Mouse (Mus musculus) erythroblast, embryonic 14.5 days (primary cell): Measurements from ENCODE around the gene Btnl1. TPM values are rescaled to one million over a fixed set of nuclear protein-coding genes. Genes with fewer than 3 reads are reported as not detected.

Experiments
- H3K27me3 ChIP-seq: 2 replicates; pipeline ENCODE4 v1.6.1; 2012; ENCODE audit warnings: inconsistent platforms; ENCODE audit not compliant: control insufficient read depth
- H3K36me3 ChIP-seq: 2 replicates; pipeline ENCODE4 v1.6.1; 2012; ENCODE audit warnings: mild to moderate bottlenecking, inconsistent platforms; ENCODE audit not compliant: control insufficient read depth
- H3K4me1 ChIP-seq: 2 replicates; pipeline ENCODE4 v1.6.1; 2012; ENCODE audit warnings: inconsistent platforms; ENCODE audit not compliant: control insufficient read depth
- H3K4me3 ChIP-seq: replicated peaks from 2 replicates; pipeline ENCODE3; 2012; ENCODE audit warnings: moderate library complexity, mild to moderate bottlenecking, inconsistent platforms
- H3K9me3 ChIP-seq: 2 replicates; pipeline ENCODE4 v1.6.1; 2012; ENCODE audit warnings: low read length, inconsistent platforms, mixed read lengths; ENCODE audit not compliant: control insufficient read depth
- GATA1 ChIP-seq: IDR thresholded peaks from 2 replicates; pipeline ENCODE4 v1.6.1; 2012; ENCODE audit warnings: low read length, inconsistent platforms, mixed read lengths
- TAL1 ChIP-seq: IDR thresholded peaks from 3 replicates; pipeline ENCODE4 v1.6.1; 2012; ENCODE audit warnings: low read length, inconsistent platforms, mixed read lengths
- polyA plus RNA-seq: library from polyadenylated mRNA; stranded (reverse); fragments of >175 nt; gene quantifications from 2 replicates; pipeline ENCODE4 v1.2.3, GENCODE M21; 2012

Btnl1 gene
- polyA plus RNA-seq, 1 experiment = not detected

GRCm38 (mm10) chr17:34378716-34379115, 1.8 kb downstream of the Btnl1 start:
- Histone ChIP-seq H3K36me3 (no peaks in the 10 kb centered on the region), H3K9me3 (peaks cover 2% of the 10 kb centered on the region; the same call in 1 of the 2 replicates), H3K4me3 (no peak overlapping the region), H3K27me3 (no peaks in the 10 kb centered on the region), H3K4me1 (no peaks in the 10 kb centered on the region)
- TF ChIP-seq GATA1 (no peak), TAL1 (no peak)

- Histone ChIP-seq H3K36me3 (no peaks in the 10 kb centered on the region), H3K4me3 (no peak overlapping the region), H3K4me1 (no peaks in the 10 kb centered on the region), H3K27me3 (no peaks in the 10 kb centered on the region), H3K9me3 (peaks cover 2% of the 10 kb centered on the region; the same call in 1 of the 2 replicates)
- TF ChIP-seq TAL1 (no peak), GATA1 (no peak)
Observed at GRCm38 (mm10) chr17:34379451-34379850, 2.5 kb downstream of the Btnl1 start.

- Histone ChIP-seq H3K27me3 (no peaks in the 10 kb centered on the region), H3K36me3 (no peaks in the 10 kb centered on the region), H3K4me3 (no peak overlapping the region), H3K9me3 (peaks cover 2% of the 10 kb centered on the region; the same call in 1 of the 2 replicates), H3K4me1 (no peaks in the 10 kb centered on the region)
- no peak for TF ChIP-seq GATA1
- no peak for TF ChIP-seq TAL1
Observed at GRCm38 (mm10) chr17:34381876-34382275, 4.9 kb downstream of the Btnl1 start.

GRCm38 (mm10) chr17:34383212-34383611, 6.3 kb downstream of the Btnl1 start:
- Histone ChIP-seq H3K4me3 (no peak overlapping the region), H3K4me1 (no peaks in the 10 kb centered on the region), H3K27me3 (no peaks in the 10 kb centered on the region), H3K9me3 (peaks cover 2% of the 10 kb centered on the region; the same call in 1 of the 2 replicates), H3K36me3 (no peaks in the 10 kb centered on the region)
- no peak for TF ChIP-seq GATA1

- TF ChIP-seq TAL1 = no peak
- TF ChIP-seq GATA1 = no peak
- no peaks in the 10 kb centered on the region for H3K36me3 ChIP-seq
Observed at GRCm38 (mm10) chr17:34384699-34385098, 7.8 kb downstream of the Btnl1 start.

GRCm38 (mm10) chr17:34386656-34387055, 9.7 kb downstream of the Btnl1 start:
- Histone ChIP-seq H3K4me1 (no peaks in the 10 kb centered on the region), H3K36me3 (no peaks in the 10 kb centered on the region), H3K4me3 (no peak overlapping the region), H3K27me3 (peaks cover 7% of the 10 kb centered on the region), H3K9me3 (no peaks in the 10 kb centered on the region; the same call in 1 of the 2 replicates)
- TF ChIP-seq TAL1 = no peak
- no peak for TF ChIP-seq GATA1

More at GRCm38 (mm10) chr17:34384699-34385098, 7.8 kb downstream of the Btnl1 start:
- H3K4me1 ChIP-seq = no peaks in the 10 kb centered on the region
- peaks cover 2% of the 10 kb centered on the region; the same call in 1 of the 2 replicates for H3K9me3 ChIP-seq
- H3K27me3 ChIP-seq = no peaks in the 10 kb centered on the region
- no peak overlapping the region for H3K4me3 ChIP-seq

GRCm38 (mm10) chr17:34388513-34388912, 11.6 kb downstream of the Btnl1 start:
- no peaks in the 10 kb centered on the region; the same call in 1 of the 2 replicates for H3K9me3 ChIP-seq
- no peaks in the 10 kb centered on the region for H3K36me3 ChIP-seq
- H3K27me3 ChIP-seq = peaks cover 18% of the 10 kb centered on the region
- TF ChIP-seq TAL1 (no peak), GATA1 (no peak)
- H3K4me3 ChIP-seq = no peak overlapping the region
- no peaks in the 10 kb centered on the region for H3K4me1 ChIP-seq

GRCm38 (mm10) chr17:34391507-34391906, 14.6 kb downstream of the Btnl1 start:
- no peaks in the 10 kb centered on the region for H3K4me1 ChIP-seq
- TF ChIP-seq TAL1 (no peak), GATA1 (no peak)
- H3K27me3 ChIP-seq = peaks cover 18% of the 10 kb centered on the region
- H3K4me3 ChIP-seq = no peak overlapping the region
- no peaks in the 10 kb centered on the region; the same call in 1 of the 2 replicates for H3K9me3 ChIP-seq
- no peaks in the 10 kb centered on the region for H3K36me3 ChIP-seq

- H3K4me1 ChIP-seq = no peaks in the 10 kb centered on the region
- peaks cover 18% of the 10 kb centered on the region for H3K27me3 ChIP-seq
- no peaks in the 10 kb centered on the region for H3K36me3 ChIP-seq
- H3K9me3 ChIP-seq = no peaks in the 10 kb centered on the region; the same call in 1 of the 2 replicates
- H3K4me3 ChIP-seq = no peak overlapping the region
- no peak for TF ChIP-seq TAL1
- no peak for TF ChIP-seq GATA1
Observed at GRCm38 (mm10) chr17:34392321-34392720, 15.4 kb downstream of the Btnl1 start.

GRCm38 (mm10) chr17:34397357-34397756, 20.4 kb downstream of the Btnl1 start:
- Histone ChIP-seq H3K9me3 (no peaks in the 10 kb centered on the region), H3K4me1 (peaks cover 8% of the 10 kb centered on the region), H3K4me3 (no peak overlapping the region), H3K27me3 (peaks cover 28% of the 10 kb centered on the region), H3K36me3 (no peaks in the 10 kb centered on the region)
- TF ChIP-seq GATA1 (no peak), TAL1 (no peak)
